Mouse (Mus musculus) heart, embryonic 11.5 days (tissue): Measurements from ENCODE around the gene Lemd1. TPM values are rescaled to one million over a fixed set of nuclear protein-coding genes. Genes with fewer than 3 reads are reported as not detected.

Experiments used
- ATAC-seq: fragments of 200-750 bp; cut with Nextera tagmentation; replicated peaks from 2 replicates; pipeline ENCODE4 v1.8.0; 2017; ENCODE audit warnings: moderate library complexity; ENCODE audit not compliant: insufficient number of reproducible peaks, low FRiP score, low TSS enrichment
- H3K27ac ChIP-seq: fragments of 300-500 bp; sonication (generic); 2 replicates; pipeline ENCODE4 v1.5.1; 2014; ENCODE audit warnings: mild to moderate bottlenecking, low read depth, low read length
- H3K27me3 ChIP-seq: fragments of 300-500 bp; sonication (generic); 2 replicates; pipeline ENCODE4 v1.6.1; 2014; ENCODE audit warnings: mild to moderate bottlenecking, low read length, mixed read lengths; ENCODE audit not compliant: control insufficient read depth, insufficient read depth
- H3K36me3 ChIP-seq: fragments of 300-500 bp; sonication (generic); 2 replicates; pipeline ENCODE4 v1.6.1; 2014; ENCODE audit warnings: mild to moderate bottlenecking, low read length, moderate library complexity, mixed read lengths; ENCODE audit not compliant: control insufficient read depth, insufficient read depth
- H3K4me1 ChIP-seq: fragments of 300-500 bp; sonication (generic); 2 replicates; pipeline ENCODE4 v1.6.1; 2014; ENCODE audit warnings: low read length; ENCODE audit not compliant: control insufficient read depth, insufficient read depth
- H3K4me2 ChIP-seq: fragments of 300-500 bp; sonication (generic); 2 replicates; pipeline ENCODE4 v1.6.1; 2014; ENCODE audit warnings: mild to moderate bottlenecking, moderate library complexity
- H3K4me3 ChIP-seq: fragments of 300-500 bp; sonication (generic); 2 replicates; pipeline ENCODE4 v1.5.1; 2014; ENCODE audit warnings: low read depth, low read length
- H3K9ac ChIP-seq: fragments of 300-500 bp; sonication (generic); 2 replicates; pipeline ENCODE4 v1.6.1; 2014; ENCODE audit warnings: mild to moderate bottlenecking, low read depth, low read length, moderate library complexity
- H3K9me3 ChIP-seq: fragments of 300-500 bp; sonication (generic); replicated peaks from 2 replicates; pipeline ENCODE4 v1.6.1; 2016; ENCODE audit warnings: low read length; ENCODE audit not compliant: control insufficient read depth
- WGBS: fragments of 180-500 bp; shearing (Covaris S2); extraction: QIAGEN DNeasy Blood & Tissue Kit; methylation state at CpG from one replicate; pipeline ENCODE4 v1.1.7; 2014; ENCODE audit not compliant: insufficient replicate concordance; 5-methylcytosine and 5-hydroxymethylcytosine counted together
- polyA plus RNA-seq: library from polyadenylated mRNA; unstranded; fragments of >200 nt; fragmentation: Nextera tagmentation; extraction: Ambion mirVana; gene quantifications from 2 replicates; pipeline ENCODE4 v1.2.1, GENCODE M21; 2014

Gene Lemd1
- polyA plus RNA-seq, 1 experiment from 2014 or later: not detected

DNA sequence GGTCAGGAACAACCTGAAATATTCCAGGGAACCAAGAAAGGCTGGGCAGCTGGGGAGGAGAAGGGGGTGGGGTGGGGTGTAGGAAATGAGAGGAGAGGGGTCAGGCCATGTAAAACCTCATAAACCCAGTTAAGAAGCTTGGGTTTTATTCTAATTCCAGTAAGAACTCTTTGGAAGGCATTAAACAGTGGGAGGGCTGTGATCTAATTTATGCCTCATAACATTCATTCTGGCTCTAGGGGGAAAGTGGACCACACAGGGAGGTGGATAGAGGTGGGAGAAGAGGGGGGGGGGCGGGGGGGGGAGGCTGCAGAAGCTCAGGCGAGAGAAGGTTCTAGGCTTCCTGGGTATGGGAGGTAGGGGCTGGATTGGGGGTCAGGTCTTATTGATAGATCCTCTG lies 19.6 kb upstream of the Lemd1 start:
- ATAC-seq: no peak
- H3K36me3 ChIP-seq: no peaks in the 10 kb centered on the region
- no peak overlapping the region for H3K27ac ChIP-seq
- no peak overlapping the region for H3K4me3 ChIP-seq
- 42% methylated on average over 1 of the region's 2 CpGs for WGBS
- no peaks in the 10 kb centered on the region for H3K27me3 ChIP-seq
- no peaks in the 10 kb centered on the region for H3K9me3 ChIP-seq
- H3K4me2 ChIP-seq: no peak overlapping the region
- H3K9ac ChIP-seq: no peak overlapping the region
- H3K4me1 ChIP-seq: 0 out of 2 replicates have a peak, but pooled peaks cover 6% of the 10 kb centered on the region

DNA sequence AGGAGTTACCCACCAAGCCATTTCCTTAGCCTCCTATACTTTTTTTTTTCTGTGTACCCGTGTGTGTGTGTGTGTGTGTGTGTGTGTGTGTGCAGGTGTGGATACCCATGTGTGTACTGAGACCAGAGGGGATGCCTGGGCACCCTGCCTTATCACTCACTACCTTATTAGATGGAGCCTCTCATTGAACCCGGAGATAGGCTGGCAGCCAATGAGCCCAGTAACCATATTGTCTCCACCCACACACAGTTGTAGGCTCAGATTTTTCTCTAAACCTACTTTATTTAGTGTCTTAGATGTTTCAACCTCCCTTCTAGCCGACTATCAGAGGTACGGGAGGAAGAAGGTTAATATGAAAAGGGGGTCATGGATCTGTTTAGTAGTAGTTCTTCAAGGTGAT lies 4.9 kb upstream of the Lemd1 start:
- H3K27ac ChIP-seq: no peak overlapping the region
- no peaks in the 10 kb centered on the region for H3K36me3 ChIP-seq
- WGBS: 73% methylated on average over 4 of the region's 4 CpGs
- H3K4me3 ChIP-seq: no peak overlapping the region
- H3K4me2 ChIP-seq: no peak overlapping the region
- peaks cover 6% of the 10 kb centered on the region for H3K4me1 ChIP-seq
- peaks cover 47% of the 10 kb centered on the region for H3K27me3 ChIP-seq
- no peak overlapping the region for H3K9ac ChIP-seq
- no peak for ATAC-seq
- no peaks in the 10 kb centered on the region for H3K9me3 ChIP-seq

DNA sequence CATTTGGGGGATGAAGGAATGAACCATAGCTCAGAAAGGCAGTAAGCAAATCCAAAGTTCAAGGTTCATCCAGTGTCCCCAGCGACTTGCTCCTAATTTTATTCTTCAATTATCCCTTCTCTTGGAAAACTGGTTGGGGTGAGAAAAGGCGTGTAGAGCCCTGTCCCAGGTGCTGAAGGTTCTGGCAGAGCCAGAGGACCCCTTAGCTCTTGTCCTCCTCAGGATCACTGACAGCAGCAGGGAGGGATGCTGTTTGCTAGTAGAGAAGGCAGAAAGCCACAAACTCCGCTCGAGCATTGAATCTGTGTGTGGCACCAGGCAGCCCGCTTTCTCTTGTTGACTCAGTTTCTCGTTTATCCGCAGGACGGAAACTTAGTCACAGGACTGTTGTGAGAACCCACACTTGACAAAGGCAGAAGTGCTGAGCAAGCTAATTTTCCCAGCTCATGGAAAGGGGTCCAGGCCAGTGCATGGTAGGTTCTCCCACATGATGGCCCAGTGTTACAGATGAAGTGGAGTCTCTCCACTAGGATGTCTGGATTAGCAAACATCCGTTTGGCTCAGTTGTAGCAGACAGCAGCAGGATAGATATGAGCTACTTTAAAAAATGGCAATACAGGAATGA lies 2.7 kb upstream of the Lemd1 start:
- Histone ChIP-seq H3K4me2 (no peak overlapping the region), H3K36me3 (no peaks in the 10 kb centered on the region), H3K27ac (no peak overlapping the region), H3K9ac (no peak overlapping the region), H3K9me3 (no peaks in the 10 kb centered on the region), H3K4me1 (peaks cover 16% of the 10 kb centered on the region), H3K27me3 (peaks cover 68% of the 10 kb centered on the region), H3K4me3 (no peak overlapping the region)
- ATAC-seq: no peak
- 30% methylated on average over 9 of the region's 9 CpGs for WGBS

DNA sequence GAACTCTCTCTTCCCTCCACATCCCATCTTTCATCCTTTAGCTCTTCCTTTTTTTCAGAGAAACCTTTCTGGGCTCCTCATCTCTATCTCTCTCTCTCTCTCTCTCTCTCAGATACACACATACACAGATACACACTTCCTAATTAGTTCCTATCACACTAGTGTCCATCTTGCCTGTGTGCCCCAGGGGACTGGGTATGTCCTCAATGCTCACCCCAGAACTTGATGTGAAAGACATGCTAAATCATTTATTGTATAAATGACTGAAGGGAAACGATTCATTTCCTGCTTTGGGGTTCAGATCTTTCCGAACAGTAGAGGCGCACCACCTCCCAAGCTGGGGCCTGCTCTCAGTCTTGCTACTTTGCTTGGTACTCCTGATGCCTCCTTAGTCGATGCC lies 2.0 kb upstream of the Lemd1 start:
- H3K27me3 ChIP-seq: peaks cover 72% of the 10 kb centered on the region
- H3K36me3 ChIP-seq: no peaks in the 10 kb centered on the region
- ATAC-seq: no peak
- H3K9me3 ChIP-seq: no peaks in the 10 kb centered on the region
- no peak overlapping the region for H3K27ac ChIP-seq
- peaks cover 16% of the 10 kb centered on the region for H3K4me1 ChIP-seq
- H3K9ac ChIP-seq: no peak overlapping the region
- 36% methylated on average over 4 of the region's 4 CpGs for WGBS
- no peak overlapping the region for H3K4me2 ChIP-seq
- H3K4me3 ChIP-seq: no peak overlapping the region

GRCm38 (mm10) chr1:132190040-132190513 lies 1.2 kb upstream of the Lemd1 start:
- H3K27me3 ChIP-seq: peaks cover 72% of the 10 kb centered on the region
- peaks cover 20% of the 10 kb centered on the region for H3K4me1 ChIP-seq
- H3K9ac ChIP-seq: peak overlapping the region; percentile 59; the same call in 1 of the 2 replicates
- H3K4me2 ChIP-seq: peak overlapping the region; percentile 93
- peak overlapping the region; percentile 63 for H3K4me3 ChIP-seq
- WGBS: under 1% methylated on average over 39 of the region's 50 CpGs
- no peaks in the 10 kb centered on the region for H3K36me3 ChIP-seq
- H3K9me3 ChIP-seq: no peaks in the 10 kb centered on the region
- ATAC-seq: no peak
- H3K27ac ChIP-seq: no peak overlapping the region

- Histone ChIP-seq H3K4me1 (peaks cover 21% of the 10 kb centered on the region), H3K9me3 (no peaks in the 10 kb centered on the region), H3K4me2 (peak overlapping the region; percentile 93), H3K36me3 (no peaks in the 10 kb centered on the region), H3K27me3 (peaks cover 72% of the 10 kb centered on the region), H3K27ac (no peak overlapping the region), H3K9ac (peak overlapping the region; percentile 59; the same call in 1 of the 2 replicates), H3K4me3 (peak overlapping the region; percentile 63)
- WGBS: under 1% methylated on average over 48 of the region's 62 CpGs
- 0 out of 2 replicates have a peak, but pooled peaks have one; percentile 17 for ATAC-seq
These were observed 574 bp upstream of the Lemd1 start for GRCm38 (mm10) chr1:132190621-132191092.

DNA sequence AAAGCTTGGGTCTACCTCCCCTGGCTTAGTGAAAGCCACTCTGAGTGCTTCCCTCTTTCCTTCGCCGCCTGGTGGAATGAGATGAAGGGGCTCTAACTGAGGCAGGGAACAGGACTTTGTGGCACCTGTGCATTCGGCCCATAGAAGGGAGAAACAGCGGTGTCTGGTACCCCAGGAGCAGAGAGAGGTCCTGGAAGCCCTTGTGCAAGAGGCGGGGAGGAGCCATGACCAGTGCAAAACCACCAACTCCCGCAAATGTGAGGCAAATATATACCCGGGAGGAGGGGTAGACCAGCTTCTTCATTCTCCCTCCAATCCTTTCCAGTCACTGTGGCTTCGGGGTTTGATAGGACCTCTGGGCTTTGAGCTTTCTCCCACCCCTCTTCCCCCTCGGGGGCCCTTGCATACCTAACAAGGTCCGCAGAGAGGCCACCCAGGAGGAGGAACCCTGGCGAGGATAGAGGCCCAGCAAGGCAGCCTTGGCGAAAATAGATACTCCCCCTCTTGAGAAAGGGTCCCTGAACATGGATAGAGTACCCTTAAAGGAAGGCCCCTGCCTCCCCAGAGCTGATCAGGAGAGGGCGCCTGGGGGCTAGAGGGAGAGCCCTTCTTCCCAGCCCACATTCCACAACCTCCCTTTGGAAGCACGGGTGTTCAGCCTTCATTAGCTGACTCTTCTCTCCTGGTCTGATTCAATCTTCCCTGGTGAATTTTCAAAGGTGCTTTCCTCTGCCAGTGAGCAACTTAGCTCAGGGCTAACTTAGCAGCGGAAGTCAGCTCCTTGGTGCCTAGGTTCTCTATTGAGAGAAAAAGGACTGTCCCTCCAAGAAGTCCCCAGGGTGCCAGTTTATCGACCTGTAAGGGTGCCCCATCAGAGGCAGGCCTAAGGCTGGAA lies 802 bp downstream of the Lemd1 start:
- peaks cover 74% of the 10 kb centered on the region for H3K27me3 ChIP-seq
- H3K9me3 ChIP-seq: no peaks in the 10 kb centered on the region
- ATAC-seq: no peak
- WGBS: 8% methylated on average over 15 of the region's 16 CpGs
- peak overlapping the region; percentile 93 for H3K4me2 ChIP-seq
- H3K9ac ChIP-seq: no peak overlapping the region
- no peak overlapping the region for H3K27ac ChIP-seq
- peak overlapping the region; percentile 63; the same call in 1 of the 2 replicates for H3K4me3 ChIP-seq
- peaks cover 21% of the 10 kb centered on the region for H3K4me1 ChIP-seq
- no peaks in the 10 kb centered on the region for H3K36me3 ChIP-seq

DNA sequence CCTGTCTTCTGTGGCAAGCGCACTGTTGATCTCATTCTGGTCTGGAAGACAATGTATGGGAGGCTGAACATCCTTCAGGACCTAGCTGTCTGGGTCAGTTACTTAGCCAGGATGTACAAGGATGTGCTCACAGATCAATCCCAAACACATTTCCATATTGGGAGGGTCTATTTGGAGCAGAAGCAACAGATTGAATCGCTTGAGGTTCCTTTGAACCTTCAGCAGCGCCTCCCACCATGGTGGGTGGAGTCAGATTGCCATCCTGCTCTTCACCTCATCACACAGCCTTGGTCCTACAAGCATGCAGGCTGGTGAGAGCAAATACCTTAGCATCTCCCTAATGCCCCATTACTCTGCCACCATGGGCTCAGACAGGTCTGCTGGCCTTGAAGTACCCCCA lies 2.6 kb downstream of the Lemd1 start:
- peaks cover 21% of the 10 kb centered on the region for H3K4me1 ChIP-seq
- no peak overlapping the region for H3K9ac ChIP-seq
- ATAC-seq: no peak
- H3K27me3 ChIP-seq: peaks cover 72% of the 10 kb centered on the region
- H3K9me3 ChIP-seq: no peaks in the 10 kb centered on the region
- H3K36me3 ChIP-seq: no peaks in the 10 kb centered on the region
- no peak overlapping the region for H3K4me3 ChIP-seq
- H3K27ac ChIP-seq: no peak overlapping the region
- no peak overlapping the region for H3K4me2 ChIP-seq
- 75% methylated on average over 3 of the region's 3 CpGs for WGBS
